Mouse (Mus musculus): Measurements from ENCODE around the gene Psma7. TPM values are rescaled to one million over a fixed set of nuclear protein-coding genes. Genes with fewer than 3 reads are reported as not detected.

Gene Psma7
- polyA plus RNA-seq, 1 experiment from 2014 or later = 610 TPM

- no peak overlapping the region for H3K9ac ChIP-seq (replicated peaks; ENCODE audit: low read length)
- ATAC-seq (ENCODE audit: low FRiP score, low TSS enrichment) = no peak
- H3K4me3 ChIP-seq (replicated peaks; ENCODE audit: low read depth, low read length) = no peak overlapping the region
- H3K36me3 ChIP-seq (ENCODE audit: control insufficient read depth, insufficient read depth, low read length) = peaks cover 20% of the 10 kb centered on the region
- H3K27me3 ChIP-seq (ENCODE audit: control insufficient read depth, insufficient read depth, low read length) = no peaks in the 10 kb centered on the region
- no peaks in the 10 kb centered on the region for H3K9me3 ChIP-seq (ENCODE audit: control insufficient read depth, low read length)
- DNase-seq = no peak
- 91% methylated on average over 7 of the region's 7 CpGs for WGBS
- H3K27ac ChIP-seq (replicated peaks; ENCODE audit: low read depth, low read length) = no peak overlapping the region
- 0 out of 2 replicates have a peak, but pooled peaks cover 8% of the 10 kb centered on the region for H3K4me1 ChIP-seq (ENCODE audit: control insufficient read depth, insufficient read depth, low read length)
- H3K4me2 ChIP-seq (ENCODE audit: low read length) = no peak overlapping the region
Measured at GRCm38 (mm10) chr2:180072886-180073285, 30.7 kb upstream of the Psma7 start.

DNA sequence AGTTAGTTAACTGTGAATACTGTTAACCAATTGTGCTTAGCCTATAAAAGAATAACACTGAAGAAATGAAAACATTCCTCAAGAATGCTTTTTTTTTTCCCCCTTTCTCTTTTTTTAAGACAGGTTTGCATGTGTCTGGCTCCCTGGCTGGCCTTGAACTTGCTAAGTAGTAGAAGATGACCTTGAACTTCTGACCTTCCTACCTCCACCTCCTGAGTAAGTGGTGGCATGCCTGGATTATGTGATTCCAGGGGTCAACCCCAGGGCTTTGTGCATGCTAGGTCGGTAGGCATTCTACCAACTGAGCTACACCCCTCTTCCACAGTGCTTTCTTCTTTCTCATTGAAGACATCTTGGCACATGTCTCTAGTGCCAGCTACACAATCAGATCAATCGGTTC, 29.4 kb upstream of the Psma7 start:
- ATAC-seq (ENCODE audit: low FRiP score, low TSS enrichment) (no peak), DNase-seq (no peak)
- Histone ChIP-seq H3K9me3 (ENCODE audit: control insufficient read depth, low read length) (no peaks in the 10 kb centered on the region), H3K36me3 (ENCODE audit: control insufficient read depth, insufficient read depth, low read length) (peaks cover 22% of the 10 kb centered on the region), H3K4me1 (ENCODE audit: control insufficient read depth, insufficient read depth, low read length) (0 out of 2 replicates have a peak, but pooled peaks cover 8% of the 10 kb centered on the region), H3K27ac (replicated peaks; ENCODE audit: low read depth, low read length) (no peak overlapping the region), H3K9ac (replicated peaks; ENCODE audit: low read length) (no peak overlapping the region; the same call in 1 of the 2 replicates), H3K4me3 (replicated peaks; ENCODE audit: low read depth, low read length) (no peak overlapping the region), H3K4me2 (ENCODE audit: low read length) (peak overlapping the region; percentile 91; the same call in 1 of the 2 replicates), H3K27me3 (ENCODE audit: control insufficient read depth, insufficient read depth, low read length) (no peaks in the 10 kb centered on the region)
- 82% methylated on average over 2 of the region's 2 CpGs for WGBS

GRCm38 (mm10) chr2:180070481-180071453, 28.5 kb upstream of the Psma7 start, which contains the start of gene Mtg2:
Gene Mtg2, plus strand, starts transcription at chr2:180070588.
- H3K36me3 ChIP-seq (ENCODE audit: control insufficient read depth, insufficient read depth, low read length) = peaks cover 22% of the 10 kb centered on the region
- 0 out of 2 replicates have a peak, but pooled peaks cover 8% of the 10 kb centered on the region for H3K4me1 ChIP-seq (ENCODE audit: control insufficient read depth, insufficient read depth, low read length)

DNA sequence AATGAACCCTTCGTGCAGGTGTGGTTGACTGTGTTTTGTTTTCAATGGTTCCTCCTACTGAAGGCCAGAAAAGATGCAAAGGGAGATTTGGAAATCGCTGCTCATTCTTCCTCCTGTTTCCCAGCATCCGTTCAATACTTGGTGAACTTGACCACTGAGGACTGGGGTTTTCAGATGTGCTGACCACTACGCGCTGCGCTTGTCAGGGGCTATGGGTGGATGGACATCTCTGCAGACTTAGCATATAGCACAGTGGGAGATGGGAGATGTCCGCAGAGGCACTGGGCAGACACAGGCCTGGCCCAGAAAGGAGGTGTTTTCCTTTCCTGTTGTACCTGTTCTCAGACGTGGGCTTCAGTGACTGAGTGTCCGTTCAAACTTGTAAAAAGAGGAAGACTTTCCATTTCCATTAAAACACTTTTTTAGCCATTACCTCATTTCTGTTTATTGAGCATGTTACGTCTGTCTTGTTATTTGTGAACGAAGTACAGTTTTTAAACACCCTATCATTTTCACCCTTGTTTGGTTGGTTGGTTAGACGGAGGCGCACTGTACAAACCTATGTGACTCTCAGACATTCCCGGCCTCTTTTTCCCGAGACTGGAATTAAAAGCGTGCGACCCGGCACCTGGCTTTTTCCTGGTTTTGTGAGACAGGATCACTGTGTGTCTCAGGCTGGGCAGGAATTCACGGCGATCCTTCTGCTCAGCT, 27.7 kb upstream of the Psma7 start:
- Histone ChIP-seq H3K27me3 (ENCODE audit: control insufficient read depth, insufficient read depth, low read length) (no peaks in the 10 kb centered on the region), H3K36me3 (ENCODE audit: control insufficient read depth, insufficient read depth, low read length) (peaks cover 22% of the 10 kb centered on the region), H3K9me3 (ENCODE audit: control insufficient read depth, low read length) (no peaks in the 10 kb centered on the region), H3K4me2 (ENCODE audit: low read length) (peak overlapping the region; percentile 91), H3K4me1 (ENCODE audit: control insufficient read depth, insufficient read depth, low read length) (0 out of 2 replicates have a peak, but pooled peaks cover 8% of the 10 kb centered on the region), H3K4me3 (replicated peaks; ENCODE audit: low read depth, low read length) (peak overlapping the region; percentile 65), H3K9ac (replicated peaks; ENCODE audit: low read length) (peak overlapping the region; percentile 80), H3K27ac (replicated peaks; ENCODE audit: low read depth, low read length) (peak overlapping the region; percentile 89)
- 35% methylated on average over 20 of the region's 20 CpGs for WGBS
- ATAC-seq (ENCODE audit: low FRiP score, low TSS enrichment) (no peak), DNase-seq (no peak)

More at GRCm38 (mm10) chr2:180070481-180071453, 28.5 kb upstream of the Psma7 start, which contains the start of gene Mtg2:
- DNase-seq = peak; percentile 96
- 4% methylated on average over 58 of the region's 58 CpGs for WGBS
- Histone ChIP-seq H3K4me2 (ENCODE audit: low read length) (peak within 1 kb of the TSS; percentile 91), H3K9ac (replicated peaks; ENCODE audit: low read length) (peak within 1 kb of the TSS; percentile 80), H3K27ac (replicated peaks; ENCODE audit: low read depth, low read length) (peak within 1 kb of the TSS; percentile 89), H3K9me3 (ENCODE audit: control insufficient read depth, low read length) (no peaks in the 10 kb centered on the region), H3K4me3 (replicated peaks; ENCODE audit: low read depth, low read length) (peak within 1 kb of the TSS; percentile 65), H3K27me3 (ENCODE audit: control insufficient read depth, insufficient read depth, low read length) (no peaks in the 10 kb centered on the region)
- peak; percentile 95 for ATAC-seq (ENCODE audit: low FRiP score, low TSS enrichment)

DNA sequence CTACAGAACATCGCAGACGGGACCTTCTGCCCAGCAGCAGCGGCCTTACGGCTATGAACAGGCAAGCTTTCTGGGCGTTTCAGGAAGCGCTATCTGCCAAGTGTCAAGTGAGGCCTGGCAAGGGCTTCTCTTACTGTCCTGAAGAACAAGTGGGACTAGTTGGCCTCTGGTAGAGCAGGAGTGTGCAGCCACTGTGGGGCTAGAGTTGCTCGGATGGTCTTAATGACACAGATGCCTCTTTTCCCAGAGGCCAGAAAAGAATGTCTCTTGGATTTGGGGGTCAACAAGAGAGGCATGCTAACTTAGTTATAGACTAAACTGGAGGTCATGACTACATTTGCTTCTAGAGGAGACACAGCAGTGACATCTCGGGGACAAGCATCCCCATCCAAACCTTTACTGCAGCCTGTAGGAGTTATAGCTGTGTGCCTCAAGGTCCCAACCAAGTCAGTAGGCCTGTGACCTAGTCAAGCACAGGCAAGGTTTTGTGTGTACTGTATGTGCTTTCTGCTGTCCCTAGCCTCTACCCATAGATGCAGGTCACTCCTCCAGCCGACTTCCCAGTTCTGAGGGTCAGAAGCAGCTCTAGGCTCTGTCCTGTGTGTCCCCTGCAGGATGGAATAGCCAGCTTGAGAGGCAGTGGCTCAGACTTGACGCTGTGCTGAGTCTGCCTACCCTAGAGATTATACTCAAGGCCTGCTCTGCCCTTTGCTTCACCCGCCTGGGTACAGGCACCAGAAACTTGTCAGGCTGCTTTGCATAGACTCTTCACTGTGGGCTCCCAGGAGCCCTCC, 21.3 kb upstream of the Psma7 start:
- ATAC-seq (ENCODE audit: low FRiP score, low TSS enrichment) = no peak
- 98% methylated on average over 11 of the region's 11 CpGs for WGBS
- no peaks in the 10 kb centered on the region for H3K27me3 ChIP-seq (ENCODE audit: control insufficient read depth, insufficient read depth, low read length)
- H3K4me1 ChIP-seq (ENCODE audit: control insufficient read depth, insufficient read depth, low read length) = no peaks in the 10 kb centered on the region
- peaks cover 74% of the 10 kb centered on the region for H3K36me3 ChIP-seq (ENCODE audit: control insufficient read depth, insufficient read depth, low read length)
- no peak for DNase-seq
- no peak overlapping the region for H3K4me2 ChIP-seq (ENCODE audit: low read length)
- H3K27ac ChIP-seq (replicated peaks; ENCODE audit: low read depth, low read length) = no peak overlapping the region
- no peak overlapping the region for H3K9ac ChIP-seq (replicated peaks; ENCODE audit: low read length)
- H3K9me3 ChIP-seq (ENCODE audit: control insufficient read depth, low read length) = no peaks in the 10 kb centered on the region
- H3K4me3 ChIP-seq (replicated peaks; ENCODE audit: low read depth, low read length) = no peak overlapping the region

DNA sequence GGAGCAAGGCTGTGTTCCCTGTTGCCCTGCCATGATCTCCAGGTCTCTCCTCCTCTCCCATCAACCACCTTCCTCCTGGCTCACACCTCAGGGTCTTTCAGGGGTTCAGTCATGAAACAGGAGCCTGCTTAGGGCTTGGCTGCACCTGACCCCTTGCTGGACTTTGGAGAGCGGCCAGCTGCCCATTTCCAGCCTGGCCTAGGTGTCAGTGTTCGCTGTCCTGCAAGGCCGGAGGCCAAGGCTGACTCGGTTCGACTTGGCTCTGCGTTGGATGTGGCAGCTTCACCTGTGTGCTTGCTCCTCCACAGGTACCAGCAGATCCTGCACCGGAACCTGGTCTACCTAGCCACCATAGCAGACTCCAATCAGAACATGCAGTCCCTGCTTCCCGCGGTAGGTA, 10.8 kb upstream of the Psma7 start:
- Histone ChIP-seq H3K4me1 (ENCODE audit: control insufficient read depth, insufficient read depth, low read length) (no peaks in the 10 kb centered on the region), H3K9ac (replicated peaks; ENCODE audit: low read length) (no peak overlapping the region), H3K9me3 (ENCODE audit: control insufficient read depth, low read length) (no peaks in the 10 kb centered on the region), H3K36me3 (ENCODE audit: control insufficient read depth, insufficient read depth, low read length) (peaks cover 59% of the 10 kb centered on the region), H3K27me3 (ENCODE audit: control insufficient read depth, insufficient read depth, low read length) (no peaks in the 10 kb centered on the region), H3K4me3 (replicated peaks; ENCODE audit: low read depth, low read length) (no peak overlapping the region), H3K27ac (replicated peaks; ENCODE audit: low read depth, low read length) (no peak overlapping the region), H3K4me2 (ENCODE audit: low read length) (no peak overlapping the region)
- 98% methylated on average over 9 of the region's 9 CpGs for WGBS
- no peak for DNase-seq
- ATAC-seq (ENCODE audit: low FRiP score, low TSS enrichment) = no peak

- Histone ChIP-seq H3K9me3 (ENCODE audit: control insufficient read depth, low read length) (no peaks in the 10 kb centered on the region), H3K27ac (replicated peaks; ENCODE audit: low read depth, low read length) (no peak overlapping the region), H3K9ac (replicated peaks; ENCODE audit: low read length) (no peak overlapping the region), H3K36me3 (ENCODE audit: control insufficient read depth, insufficient read depth, low read length) (peaks cover 50% of the 10 kb centered on the region), H3K27me3 (ENCODE audit: control insufficient read depth, insufficient read depth, low read length) (no peaks in the 10 kb centered on the region), H3K4me2 (ENCODE audit: low read length) (no peak overlapping the region), H3K4me3 (replicated peaks; ENCODE audit: low read depth, low read length) (no peak overlapping the region), H3K4me1 (ENCODE audit: control insufficient read depth, insufficient read depth, low read length) (no peaks in the 10 kb centered on the region)
- ATAC-seq (ENCODE audit: low FRiP score, low TSS enrichment) (no peak; the same call in 1 of the 2 replicates), DNase-seq (no peak)
- WGBS = 92% methylated on average over 14 of the region's 14 CpGs
Measured at GRCm38 (mm10) chr2:180051986-180052733, 9.9 kb upstream of the Psma7 start.
